Mouse (Mus musculus) heart, postnatal 0 days (tissue): ENCODE measurements around the gene Ifit2. TPM values are rescaled to one million over a fixed set of nuclear protein-coding genes. Genes with fewer than 3 reads are reported as not detected.

Source experiments
- ATAC-seq: fragments of 200-750 bp; cut with Nextera tagmentation; 2 replicates; pipeline ENCODE4 v1.8.0; 2017; ENCODE audit warnings: low read depth, moderate number of reproducible peaks, moderate library complexity; ENCODE audit not compliant: insufficient read depth
- DNase-seq: peaks from one replicate; pipeline ENCODE4 v3.0.0-alpha.2; 2016; ENCODE audit warnings: low spot score
- H3K27ac ChIP-seq: fragments of 300-500 bp; sonication (generic); 2 replicates; pipeline ENCODE4 v1.5.1; 2014; ENCODE audit warnings: low read depth, mild to moderate bottlenecking
- H3K27me3 ChIP-seq: fragments of 300-500 bp; sonication (generic); 2 replicates; pipeline ENCODE4 v1.6.1; 2014; ENCODE audit warnings: low read length, mixed read lengths; ENCODE audit not compliant: control insufficient read depth, insufficient read depth
- H3K36me3 ChIP-seq: fragments of 300-500 bp; sonication (generic); replicated peaks from 2 replicates; pipeline ENCODE4 v1.6.1; 2014; ENCODE audit warnings: low read length, mixed read lengths; ENCODE audit not compliant: control insufficient read depth, insufficient read depth
- H3K4me1 ChIP-seq: fragments of 300-500 bp; sonication (generic); 2 replicates; pipeline ENCODE4 v1.6.1; 2014; ENCODE audit warnings: antibody characterized with exemption; ENCODE audit not compliant: control insufficient read depth, insufficient read depth
- H3K4me2 ChIP-seq: fragments of 300-500 bp; sonication (generic); 2 replicates; pipeline ENCODE4 v1.6.1; 2014; ENCODE audit warnings: low read depth, mild to moderate bottlenecking, low read length, moderate library complexity
- H3K4me3 ChIP-seq: fragments of 300-500 bp; sonication (generic); 2 replicates; pipeline ENCODE4 v1.5.1; 2014; ENCODE audit warnings: low read depth, low read length
- H3K9ac ChIP-seq: fragments of 300-500 bp; sonication (generic); replicated peaks from 2 replicates; pipeline ENCODE4 v1.6.1; 2014; ENCODE audit warnings: low read depth, low read length, mixed read lengths
- H3K9me3 ChIP-seq: fragments of 300-500 bp; sonication (generic); replicated peaks from 2 replicates; pipeline ENCODE4 v1.6.1; 2016; ENCODE audit warnings: low read length; ENCODE audit not compliant: control insufficient read depth
- CTCF ChIP-seq: IDR thresholded peaks from 2 replicates; pipeline ENCODE4 v1.5.1; 2016; ENCODE audit warnings: antibody characterized with exemption, control low read depth, low read depth
- EP300 ChIP-seq: IDR thresholded peaks from 2 replicates; pipeline ENCODE4 v1.6.1; 2016; ENCODE audit warnings: antibody characterized with exemption, low read depth
- WGBS: fragments of 180-500 bp; shearing (Covaris S2); extraction: QIAGEN DNeasy Blood & Tissue Kit; methylation state at CpG from one replicate; pipeline ENCODE4 v1.1.7; 2014; 5-methylcytosine and 5-hydroxymethylcytosine counted together
- polyA plus RNA-seq: library from polyadenylated mRNA; unstranded; fragments of >200 nt; fragmentation: Nextera tagmentation; extraction: Ambion mirVana; gene quantifications from 2 replicates; pipeline ENCODE4 v1.2.1, GENCODE M21; 2015
- total RNA-seq: library from RNA; depleted of rRNA; stranded (reverse); fragments of >200 nt; gene quantifications from 2 replicates; pipeline ENCODE4 v1.2.3, GENCODE M21; 2014; ENCODE audit warnings: low replicate concordance; rRNA removed

Ifit2 gene
- total RNA-seq (7.4 and 9.1 TPM in 2 replicates), polyA plus RNA-seq (4.3 and 4.6 TPM in 2 replicates)

DNA sequence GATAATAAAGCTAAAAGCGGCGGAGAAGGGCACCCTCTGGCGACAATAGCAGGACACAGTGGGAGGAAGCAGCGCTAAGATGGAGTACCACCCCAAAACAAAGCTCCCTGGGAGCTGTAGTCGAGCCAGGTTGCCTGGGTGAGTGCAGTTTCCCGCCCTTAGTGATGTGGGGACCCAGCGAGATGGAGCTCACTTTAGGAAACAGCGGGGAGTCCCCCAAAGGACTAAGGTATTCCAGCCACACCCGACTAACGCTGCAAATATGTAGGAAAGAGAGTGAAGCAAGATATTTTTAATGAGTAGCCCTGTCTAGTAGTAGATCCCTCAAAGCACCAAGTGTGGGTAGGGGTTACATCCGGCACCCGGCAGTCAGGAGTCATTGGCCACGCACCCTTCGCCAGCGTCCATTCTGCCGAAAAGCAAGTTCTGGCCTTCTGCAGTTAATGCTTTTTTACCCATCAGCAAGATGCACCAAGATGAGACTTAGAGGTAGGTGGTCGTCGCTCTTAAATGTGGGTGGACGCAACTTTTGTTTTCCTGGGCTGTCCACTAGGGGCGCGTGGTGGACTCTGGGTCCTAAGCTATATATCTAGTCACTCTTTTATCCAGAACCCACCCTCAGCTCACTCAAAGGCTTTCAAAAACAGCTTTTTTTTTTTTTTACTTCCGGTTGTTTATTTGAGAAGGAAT, at the start of gene Ifit2:
Gene Ifit2 (plus strand): TSS at position 161 of the 690 bp plus-strand sequence.
- Histone ChIP-seq H3K4me2 (peak within 1 kb of the TSS; percentile 63), H3K4me3 (peak within 1 kb of the TSS; percentile 52), H3K9me3 (no peaks in the 10 kb centered on the region; the same call in 1 of the 2 replicates), H3K27me3 (no peaks in the 10 kb centered on the region), H3K27ac (peak within 1 kb of the TSS; percentile 93), H3K9ac (peak within 1 kb of the TSS; percentile 30; the same call in 1 of the 2 replicates), H3K36me3 (no peaks in the 10 kb centered on the region), H3K4me1 (peaks cover 20% of the 10 kb centered on the region)
- 2% methylated on average over 22 of the region's 22 CpGs for WGBS
- TF ChIP-seq CTCF (peak; percentile 68), EP300 (0 out of 2 replicates have a peak, but pooled peaks have one; percentile 16)
- DNase-seq: peak; percentile 92
- ATAC-seq: peak; percentile 91

DNA sequence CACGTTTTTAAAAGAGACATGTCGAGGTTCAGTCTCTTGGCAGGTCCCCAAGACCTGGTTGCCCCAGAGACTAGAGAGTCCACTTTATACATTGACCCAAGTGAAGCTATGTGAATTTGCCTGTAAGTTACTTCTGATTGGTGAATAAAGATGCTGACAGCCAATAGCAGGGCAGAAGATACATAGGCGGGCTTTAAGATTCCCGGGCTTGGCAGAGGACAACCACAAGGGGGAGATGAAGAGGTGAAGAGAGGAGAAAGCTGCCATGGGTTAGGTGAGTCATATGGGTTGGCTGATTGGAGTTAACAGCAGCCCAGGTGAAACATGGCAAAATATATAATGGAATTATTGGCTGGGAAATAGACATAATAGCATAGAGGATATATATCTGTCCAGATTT, 49.7 kb upstream of the Ifit2 start:
- no peak overlapping the region for H3K4me2 ChIP-seq
- no peaks in the 10 kb centered on the region for H3K27me3 ChIP-seq
- TF ChIP-seq EP300: no peak
- peak; percentile 67 for TF ChIP-seq CTCF
- no peaks in the 10 kb centered on the region for H3K4me1 ChIP-seq
- H3K9ac ChIP-seq: no peak overlapping the region
- no peak overlapping the region for H3K27ac ChIP-seq
- peak; percentile 74; the same call in 1 of the 2 replicates for ATAC-seq
- H3K36me3 ChIP-seq: peaks cover 17% of the 10 kb centered on the region
- no peak overlapping the region for H3K4me3 ChIP-seq
- H3K9me3 ChIP-seq: no peaks in the 10 kb centered on the region
- DNase-seq: peak; percentile 77
- WGBS: 44% methylated on average over 4 of the region's 4 CpGs

DNA sequence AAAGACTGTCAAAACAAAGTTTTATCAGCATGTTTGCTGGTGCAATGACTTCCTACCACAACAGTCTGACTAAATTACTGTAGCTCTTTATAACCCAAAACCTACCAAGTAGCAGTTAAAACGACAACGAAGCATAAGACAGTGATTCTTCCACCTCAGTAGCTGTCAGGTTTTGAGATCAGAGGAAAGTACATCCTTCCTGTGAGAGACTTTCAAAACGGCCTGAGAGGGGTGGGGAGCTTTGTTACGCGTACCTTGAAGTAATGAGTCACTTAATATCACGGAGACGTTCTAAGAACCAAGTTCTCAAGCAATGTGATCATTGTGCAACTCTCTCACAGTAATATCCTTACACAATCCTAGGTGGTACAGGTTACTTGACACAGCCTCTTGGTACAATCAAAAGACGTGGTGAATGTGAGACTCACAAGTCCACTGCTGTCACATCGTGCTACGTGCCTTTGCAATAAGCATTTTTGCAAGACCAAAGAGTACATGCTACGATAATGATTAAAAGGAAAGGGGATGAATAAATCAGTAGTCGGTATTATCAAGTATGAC, 45.3 kb upstream of the Ifit2 start:
- Histone ChIP-seq H3K4me1 (no peaks in the 10 kb centered on the region), H3K27ac (no peak overlapping the region; the same call in 1 of the 2 replicates), H3K27me3 (no peaks in the 10 kb centered on the region), H3K4me2 (no peak overlapping the region), H3K9ac (no peak overlapping the region), H3K36me3 (peaks cover 33% of the 10 kb centered on the region), H3K9me3 (no peaks in the 10 kb centered on the region), H3K4me3 (no peak overlapping the region)
- DNase-seq: no peak
- no peak for ATAC-seq
- TF ChIP-seq CTCF (no peak), EP300 (no peak)
- WGBS: 80% methylated on average over 12 of the region's 12 CpGs

DNA sequence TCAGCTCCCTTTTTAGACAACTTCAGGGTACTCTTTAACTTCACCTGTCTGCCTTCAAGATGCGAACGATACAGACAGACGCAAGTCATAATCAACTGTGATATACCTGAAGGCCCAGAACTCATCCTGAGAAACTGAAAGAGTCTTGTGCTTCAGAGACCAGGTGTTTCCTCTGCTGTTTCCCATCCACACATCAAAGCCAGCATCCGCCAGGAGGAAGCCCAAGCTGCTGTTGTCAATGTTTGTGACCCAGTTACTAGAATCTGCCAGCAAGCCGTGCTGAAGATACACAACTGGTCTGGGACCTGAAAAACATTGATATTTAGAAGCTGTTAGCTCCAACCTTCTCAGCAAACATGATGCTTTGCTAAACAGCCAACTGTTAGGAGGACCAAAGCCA, 39.8 kb upstream of the Ifit2 start:
- no peak for ATAC-seq

DNA sequence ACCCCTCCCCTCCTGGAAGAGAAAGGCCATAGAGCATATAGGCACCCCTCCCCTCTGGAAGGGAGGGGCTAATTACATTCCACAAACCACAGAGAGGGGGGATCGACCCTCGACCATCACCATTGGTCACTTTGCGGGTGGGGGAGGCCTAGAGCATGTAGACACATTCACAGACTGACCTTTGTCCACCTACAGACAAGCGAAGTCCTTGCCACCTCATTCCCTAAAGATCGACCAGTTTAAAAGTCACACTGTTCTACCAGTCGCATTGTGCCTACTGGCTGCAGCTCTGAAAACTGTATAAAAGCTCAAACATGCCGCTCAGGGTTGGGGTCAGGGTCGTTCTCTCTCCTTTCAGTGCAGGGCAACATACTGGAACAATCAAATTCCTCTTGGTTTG, 39.0 kb upstream of the Ifit2 start:
- peak overlapping the region; percentile 70; the same call in 1 of the 2 replicates for H3K27ac ChIP-seq
- DNase-seq: no peak
- H3K27me3 ChIP-seq: no peaks in the 10 kb centered on the region
- H3K36me3 ChIP-seq: peaks cover 30% of the 10 kb centered on the region
- ATAC-seq: no peak
- no peak overlapping the region for H3K4me2 ChIP-seq
- no peak overlapping the region for H3K9ac ChIP-seq
- TF ChIP-seq CTCF (no peak), EP300 (no peak)
- no peak overlapping the region for H3K4me3 ChIP-seq
- H3K9me3 ChIP-seq: no peaks in the 10 kb centered on the region
- 75% methylated on average over 8 of the region's 8 CpGs for WGBS
- peaks cover 9% of the 10 kb centered on the region; the same call in 1 of the 2 replicates for H3K4me1 ChIP-seq

More for the DNA sequence above, 39.8 kb upstream of the Ifit2 start:
- Histone ChIP-seq H3K4me1 (0 out of 2 replicates have a peak, but pooled peaks cover 2% of the 10 kb centered on the region), H3K27me3 (no peaks in the 10 kb centered on the region), H3K36me3 (peaks cover 38% of the 10 kb centered on the region), H3K9me3 (no peaks in the 10 kb centered on the region), H3K27ac (peak overlapping the region; percentile 70; the same call in 1 of the 2 replicates), H3K4me2 (no peak overlapping the region), H3K4me3 (no peak overlapping the region), H3K9ac (no peak overlapping the region)
- DNase-seq: no peak
- WGBS: 80% methylated on average over 5 of the region's 5 CpGs
- TF ChIP-seq EP300 (no peak), CTCF (no peak)
